Mouse (Mus musculus): ENCODE data around the gene D3Ertd751e.

The D3Ertd751e gene

GRCm38 (mm10) chr3:41742278-41742934 is at the start of gene D3Ertd751e, which contains the start of gene Sclt1:
Gene D3Ertd751e, plus strand, starts transcription at chr3:41742611.
Gene Sclt1, minus strand, starts transcription at chr3:41742514.
- DNase-seq: peak; percentile 98

GRCm38 (mm10) chr3:41695681-41696080 is 46.7 kb upstream of the D3Ertd751e start:
- no peak for DNase-seq

DNA sequence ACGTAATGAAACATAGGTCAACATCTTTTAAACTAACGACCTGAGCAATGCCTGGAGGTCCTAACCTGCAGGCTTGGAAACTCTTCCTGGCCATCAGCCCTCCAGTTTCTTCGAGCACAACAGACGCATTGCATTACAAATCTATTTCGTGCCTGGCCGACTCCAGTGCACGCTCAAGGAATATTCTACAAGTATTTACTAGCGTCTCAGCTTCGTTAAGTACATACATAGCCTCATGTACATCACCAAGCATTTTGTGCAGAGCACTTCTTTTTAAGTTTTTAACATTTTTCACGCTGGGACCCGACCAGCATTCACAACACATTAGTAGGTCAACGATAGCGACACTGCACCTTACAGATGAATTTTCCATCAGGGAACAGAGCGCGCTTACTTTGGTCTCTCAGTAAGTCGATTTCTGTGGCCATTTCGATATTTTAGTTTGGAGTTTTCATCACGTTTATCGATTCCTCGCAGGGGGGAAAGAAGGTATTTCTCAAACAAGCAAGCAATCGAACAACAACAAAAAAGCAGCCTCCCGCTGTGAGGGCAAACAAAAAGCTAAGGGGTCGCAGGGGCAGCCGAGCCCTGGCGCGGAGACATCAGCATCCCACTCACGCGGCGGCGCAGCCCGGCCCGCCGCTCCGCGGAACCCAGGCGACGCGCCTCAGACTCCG is 672 bp upstream of the D3Ertd751e start:
- peak; percentile 45 for DNase-seq

DNA sequence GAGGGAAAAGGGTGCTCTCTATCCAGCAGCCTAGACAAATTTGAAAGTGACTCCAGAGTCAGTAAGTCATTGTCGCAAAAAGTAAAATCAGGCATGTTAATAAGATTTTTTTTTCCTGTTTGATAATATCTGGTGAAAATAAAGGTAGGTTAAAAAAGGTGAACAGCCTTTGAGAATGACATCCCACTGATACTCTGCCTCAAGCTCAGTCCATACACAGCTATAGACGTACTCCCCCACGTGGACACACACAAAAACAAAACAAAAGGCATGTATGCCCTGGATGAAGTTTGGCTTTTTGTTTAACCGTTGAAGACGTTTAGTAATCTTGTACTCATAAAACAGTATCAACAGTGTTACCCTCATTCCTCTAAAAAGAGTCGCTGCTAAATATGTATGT is 1.0 kb downstream of the D3Ertd751e start:
- peak; percentile 38 for DNase-seq

DNA sequence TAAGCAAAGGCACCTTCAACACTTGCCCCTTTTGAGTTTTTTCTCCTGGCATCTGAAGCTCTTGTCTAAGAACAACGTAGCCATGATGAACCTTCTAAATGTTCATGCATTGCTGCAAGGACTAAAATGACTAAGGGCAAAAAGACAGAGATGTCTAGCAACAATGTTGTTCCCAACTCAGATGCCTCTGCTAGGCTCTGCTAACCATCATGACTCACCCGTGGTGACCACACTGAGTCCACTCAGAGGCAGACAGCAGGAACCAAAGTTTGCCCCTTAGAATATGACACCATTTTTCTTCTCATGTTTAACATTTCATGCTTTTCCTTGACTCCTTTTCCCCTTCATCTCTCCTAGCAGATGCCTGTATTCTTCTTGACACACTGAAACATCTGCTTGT is 12.1 kb downstream of the D3Ertd751e start:
- DNase-seq: no peak

DNA sequence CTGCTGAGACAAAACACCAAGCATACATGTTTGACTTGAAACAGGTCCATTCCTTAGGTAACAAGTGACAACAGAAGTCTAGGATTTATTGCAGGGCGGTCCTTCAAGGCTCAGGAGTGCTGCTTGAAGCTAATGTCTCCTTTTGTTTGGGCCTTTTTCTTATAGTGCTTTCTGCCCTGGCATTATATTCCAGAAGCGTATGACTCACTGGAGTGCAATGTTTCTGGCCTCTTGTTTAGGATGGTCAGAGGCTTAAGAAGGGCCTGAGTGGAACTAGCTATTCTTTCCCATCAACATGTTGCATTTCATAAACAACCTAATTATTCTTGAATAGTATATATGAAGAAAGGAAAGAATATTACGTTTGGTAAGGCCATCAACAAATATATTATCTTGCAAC is 19.7 kb downstream of the D3Ertd751e start:
- no peak for DNase-seq

GRCm38 (mm10) chr3:41812447-41812846 is 70.0 kb downstream of the D3Ertd751e start:
- DNase-seq: no peak
